Mouse (Mus musculus) hematopoietic multipotent progenitor cell, adult 10-12 weeks (in vitro differentiated cells): ENCODE data around the gene Thap4. TPM values are rescaled to one million over a fixed set of nuclear protein-coding genes. Genes with fewer than 3 reads are reported as not detected.

Source experiments
- polyA plus RNA-seq: library from polyadenylated mRNA; stranded (reverse); fragments of >175 nt; gene quantifications from 2 replicates; pipeline ENCODE4 v1.2.3, GENCODE M21; 2012; ENCODE audit warnings: low replicate concordance

Thap4 gene
- polyA plus RNA-seq: 25.2 and 27.0 TPM in 2 replicates

GRCm38 (mm10) chr1:93754573-93755290 lies at the start of gene Thap4:
Thap4 (minus strand) TSS chr1:93754864.

GRCm38 (mm10) chr1:93803556-93804507 lies 49.2 kb upstream of the Thap4 start, which contains the start of gene Ing5:
Ing5 (plus strand) TSS chr1:93803965.

GRCm38 (mm10) chr1:93801741-93802238 lies 47.1 kb upstream of the Thap4 start, which contains the start of gene Dtymk:
Dtymk (minus strand) TSS chr1:93801934.

GRCm38 (mm10) chr1:93751290-93751689 lies 3.4 kb downstream of the Thap4 start, which contains the start of gene Atg4b:
Atg4b (plus strand) TSS chr1:93751500.

GRCm38 (mm10) chr1:93685401-93686244 lies 69.0 kb downstream of the Thap4 start, which contains the start of gene Bok:
Bok (plus strand) TSS chr1:93685660.

GRCm38 (mm10) chr1:93658559-93658958 lies 96.1 kb downstream of the Thap4 start, which contains the start of gene Stk25:
Stk25 (minus strand) TSS chr1:93658659.

Other genes starting within 250 kb of the Thap4 start
- gene Farp2, start 242.8 kb downstream of the Thap4 start, polyA plus RNA-seq: 0.74 and 1.1 TPM in 2 replicates
- gene Stk25, start 96.2 kb downstream of the Thap4 start, polyA plus RNA-seq: 13.1 and 18.8 TPM in 2 replicates
- 0.53 and 1.9 TPM in 2 replicates for gene Bok, start 69.2 kb downstream of the Thap4 start, polyA plus RNA-seq
- gene Atg4b, start 3.4 kb downstream of the Thap4 start, polyA plus RNA-seq: 3.5 and 5.5 TPM in 2 replicates
- 22.7 and 23.0 TPM in 2 replicates for gene Dtymk, start 47.1 kb upstream of the Thap4 start, polyA plus RNA-seq
- 0.73 and 3.6 TPM in 2 replicates for gene Ing5, start 49.1 kb upstream of the Thap4 start, polyA plus RNA-seq
- 4.2 TPM in 2 replicates for gene D2hgdh, start 70.0 kb upstream of the Thap4 start, polyA plus RNA-seq
- 0.08 TPM in 1 of 2 replicates, not detected in the other for gene Gal3st2, start 106.4 kb upstream of the Thap4 start, polyA plus RNA-seq
- not detected in 2 replicates for gene Gal3st2b, start 163.4 kb upstream of the Thap4 start, polyA plus RNA-seq
- not detected in 2 replicates for gene Gal3st2c, start 235.6 kb upstream of the Thap4 start, polyA plus RNA-seq